Mouse (Mus musculus): ENCODE measurements around the gene Slc7a6os. TPM values are rescaled to one million over a fixed set of nuclear protein-coding genes. Genes with fewer than 3 reads are reported as not detected.

The Slc7a6os gene
- 27.5 TPM for polyA plus RNA-seq (2014; fragmentation: Illumina TruSeq; extraction: RNeasy Lipid Tissue Mini Kit (QIAGEN cat#74804); ENCODE audit: low read depth, low replicate concordance)

DNA sequence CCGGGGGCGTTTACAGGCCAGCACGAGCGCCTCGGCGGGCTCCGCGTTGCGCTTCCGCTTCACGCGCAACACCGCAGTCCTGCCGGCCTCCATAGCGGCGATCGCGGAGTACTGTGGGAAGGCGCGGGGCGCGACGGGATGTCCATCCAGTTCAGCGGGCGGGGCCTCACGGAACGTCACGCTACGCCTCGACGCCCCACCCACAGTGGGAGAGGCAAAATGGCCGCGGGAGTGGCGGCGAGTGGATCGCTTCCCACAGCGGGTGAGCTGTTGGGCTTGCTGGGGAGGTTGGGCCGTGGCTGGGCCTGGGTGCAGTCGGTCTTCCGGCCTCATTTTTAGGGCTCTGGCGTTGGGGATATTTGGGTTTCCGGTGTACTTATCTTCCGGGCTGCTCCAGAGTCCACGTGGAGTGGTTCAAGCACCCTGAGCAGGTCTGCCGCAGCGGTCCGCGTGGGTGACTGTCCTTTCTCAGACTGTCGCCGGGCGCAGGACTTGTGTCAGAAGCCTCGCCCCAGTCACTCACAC lies at the start of gene Slc7a6os, which contains the start of gene Prmt7:
Gene Slc7a6os, minus strand, starts transcription at position 115 of the 525 bp plus-strand sequence.
Gene Prmt7, plus strand, starts transcription at position 116 of the 525 bp plus-strand sequence.

GRCm38 (mm10) chr8:106168356-106169016 lies 42.2 kb downstream of the Slc7a6os start, which contains the start of gene Slc7a6:
TSS of gene Slc7a6 (plus strand) at chr8:106168857.

Other genes with a start within 250 kb of the Slc7a6os start
- 4.4 TPM for gene Slc12a4, start 244.8 kb downstream of the Slc7a6os start, polyA plus RNA-seq (2014; fragmentation: Illumina TruSeq; extraction: RNeasy Lipid Tissue Mini Kit (QIAGEN cat#74804); ENCODE audit: low read depth, low replicate concordance)
- not detected for gene Dpep3, start 231.5 kb downstream of the Slc7a6os start, polyA plus RNA-seq (2014; fragmentation: Illumina TruSeq; extraction: RNeasy Lipid Tissue Mini Kit (QIAGEN cat#74804); ENCODE audit: low read depth, low replicate concordance)
- 2.3 TPM for gene Dus2, start 219.6 kb downstream of the Slc7a6os start, polyA plus RNA-seq (2014; fragmentation: Illumina TruSeq; extraction: RNeasy Lipid Tissue Mini Kit (QIAGEN cat#74804); ENCODE audit: low read depth, low replicate concordance)
- not detected for gene Dpep2nb, start 205.0 kb downstream of the Slc7a6os start, polyA plus RNA-seq (2014; fragmentation: Illumina TruSeq; extraction: RNeasy Lipid Tissue Mini Kit (QIAGEN cat#74804); ENCODE audit: low read depth, low replicate concordance)
- gene Ddx28, start 199.1 kb downstream of the Slc7a6os start, polyA plus RNA-seq (2014; fragmentation: Illumina TruSeq; extraction: RNeasy Lipid Tissue Mini Kit (QIAGEN cat#74804); ENCODE audit: low read depth, low replicate concordance): 6.2 TPM
- gene Nfatc3, start 152.1 kb downstream of the Slc7a6os start, polyA plus RNA-seq (2014; fragmentation: Illumina TruSeq; extraction: RNeasy Lipid Tissue Mini Kit (QIAGEN cat#74804); ENCODE audit: low read depth, low replicate concordance): 124 TPM
- 0.70 TPM for gene Esrp2, start 74.0 kb downstream of the Slc7a6os start, polyA plus RNA-seq (2014; fragmentation: Illumina TruSeq; extraction: RNeasy Lipid Tissue Mini Kit (QIAGEN cat#74804); ENCODE audit: low read depth, low replicate concordance)
- gene Pla2g15, start 60.5 kb downstream of the Slc7a6os start, polyA plus RNA-seq (2014; fragmentation: Illumina TruSeq; extraction: RNeasy Lipid Tissue Mini Kit (QIAGEN cat#74804); ENCODE audit: low read depth, low replicate concordance): 10.3 TPM
- 14.3 TPM for gene Slc7a6, start 42.1 kb downstream of the Slc7a6os start, polyA plus RNA-seq (2014; fragmentation: Illumina TruSeq; extraction: RNeasy Lipid Tissue Mini Kit (QIAGEN cat#74804); ENCODE audit: low read depth, low replicate concordance)
- gene Prmt7, start within 50 bp of the Slc7a6os start, polyA plus RNA-seq (2014; fragmentation: Illumina TruSeq; extraction: RNeasy Lipid Tissue Mini Kit (QIAGEN cat#74804); ENCODE audit: low read depth, low replicate concordance): 8.4 TPM
- 1.5 TPM for gene Smpd3, start 127.1 kb upstream of the Slc7a6os start, polyA plus RNA-seq (2014; fragmentation: Illumina TruSeq; extraction: RNeasy Lipid Tissue Mini Kit (QIAGEN cat#74804); ENCODE audit: low read depth, low replicate concordance)
- gene Zfp90, start 204.4 kb upstream of the Slc7a6os start, polyA plus RNA-seq (2014; fragmentation: Illumina TruSeq; extraction: RNeasy Lipid Tissue Mini Kit (QIAGEN cat#74804); ENCODE audit: low read depth, low replicate concordance): 5.1 TPM